Mouse (Mus musculus): ENCODE results near the gene Supt6. TPM values are rescaled to one million over a fixed set of nuclear protein-coding genes. Genes with fewer than 3 reads are reported as not detected.

Gene Supt6
- polyA plus RNA-seq, 1 experiment from 2014 or later = 27.8 TPM

DNA sequence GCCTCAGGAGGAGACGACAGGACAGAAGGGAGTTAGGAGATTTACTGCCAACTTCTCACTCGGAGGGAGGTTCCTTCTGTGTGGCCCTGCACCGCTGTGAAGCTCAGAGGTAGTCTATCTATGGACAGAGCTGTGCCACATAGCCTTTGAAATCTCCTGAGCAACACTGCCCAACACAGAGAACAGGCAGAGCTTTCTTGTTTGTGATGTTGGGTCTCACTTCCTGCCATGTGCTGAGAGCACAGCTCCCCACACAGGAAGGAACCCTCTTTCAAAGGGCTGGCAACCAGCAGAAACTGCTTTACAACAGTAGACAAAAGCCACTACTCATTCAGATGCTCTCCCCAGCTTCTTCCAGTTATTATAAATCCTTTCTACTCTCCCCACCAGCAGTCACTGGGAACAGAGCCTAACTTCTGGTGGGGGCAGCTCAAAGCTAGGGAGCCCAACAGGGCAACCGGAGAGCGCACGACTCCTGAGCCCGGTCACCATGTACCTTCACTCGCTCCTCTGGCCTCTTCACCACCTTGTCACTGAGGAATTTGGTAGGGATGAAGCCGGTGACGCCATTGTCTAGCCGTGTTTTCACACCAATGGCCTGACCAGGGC, 30.0 kb downstream of the Supt6 start:
- no peak overlapping the region for H3K4me3 ChIP-seq (replicated peaks)
- H3K4me2 ChIP-seq (replicated peaks) = no peak overlapping the region
- no peaks in the 10 kb centered on the region for H3K4me1 ChIP-seq
- no peaks in the 10 kb centered on the region for H3K9me3 ChIP-seq (replicated peaks)
- peaks cover 95% of the 10 kb centered on the region for H3K36me3 ChIP-seq
- WGBS = 85% methylated on average over 11 of the region's 11 CpGs
- no peaks in the 10 kb centered on the region for H3K27me3 ChIP-seq
- H3K9ac ChIP-seq = no peak overlapping the region
- no peak for ATAC-seq (ENCODE audit: insufficient number of reproducible peaks, low FRiP score, low TSS enrichment, low read depth)
- no peak overlapping the region for H3K27ac ChIP-seq (replicated peaks)

GRCm38 (mm10) chr11:78213086-78213817, 32.5 kb downstream of the Supt6 start:
- WGBS = 94% methylated on average over 14 of the region's 14 CpGs
- no peak overlapping the region for H3K4me3 ChIP-seq (replicated peaks)
- peaks cover 97% of the 10 kb centered on the region for H3K36me3 ChIP-seq
- no peak overlapping the region for H3K9ac ChIP-seq
- H3K4me1 ChIP-seq = no peaks in the 10 kb centered on the region
- no peak overlapping the region for H3K4me2 ChIP-seq (replicated peaks)
- no peak for ATAC-seq (ENCODE audit: insufficient number of reproducible peaks, low FRiP score, low TSS enrichment, low read depth)
- H3K27me3 ChIP-seq = no peaks in the 10 kb centered on the region
- no peak overlapping the region for H3K27ac ChIP-seq (replicated peaks)
- no peaks in the 10 kb centered on the region for H3K9me3 ChIP-seq (replicated peaks)

- no peak for ATAC-seq (ENCODE audit: insufficient number of reproducible peaks, low FRiP score, low TSS enrichment, low read depth)
- Histone ChIP-seq H3K36me3 (peaks cover 98% of the 10 kb centered on the region), H3K27ac (replicated peaks) (no peak overlapping the region), H3K27me3 (no peaks in the 10 kb centered on the region), H3K9ac (no peak overlapping the region), H3K4me2 (replicated peaks) (no peak overlapping the region), H3K4me3 (replicated peaks) (no peak overlapping the region), H3K9me3 (replicated peaks) (no peaks in the 10 kb centered on the region), H3K4me1 (no peaks in the 10 kb centered on the region)
- WGBS = 82% methylated on average over 5 of the region's 5 CpGs
Measured at GRCm38 (mm10) chr11:78211513-78211912, 34.3 kb downstream of the Supt6 start.

GRCm38 (mm10) chr11:78210615-78211014, 35.2 kb downstream of the Supt6 start:
- Histone ChIP-seq H3K4me2 (replicated peaks) (no peak overlapping the region), H3K27me3 (no peaks in the 10 kb centered on the region), H3K36me3 (peaks cover 98% of the 10 kb centered on the region), H3K4me1 (no peaks in the 10 kb centered on the region), H3K9me3 (replicated peaks) (no peaks in the 10 kb centered on the region), H3K9ac (no peak overlapping the region), H3K4me3 (replicated peaks) (no peak overlapping the region), H3K27ac (replicated peaks) (no peak overlapping the region)
- ATAC-seq (ENCODE audit: insufficient number of reproducible peaks, low FRiP score, low TSS enrichment, low read depth) = no peak
- WGBS = 76% methylated on average over 7 of the region's 7 CpGs

DNA sequence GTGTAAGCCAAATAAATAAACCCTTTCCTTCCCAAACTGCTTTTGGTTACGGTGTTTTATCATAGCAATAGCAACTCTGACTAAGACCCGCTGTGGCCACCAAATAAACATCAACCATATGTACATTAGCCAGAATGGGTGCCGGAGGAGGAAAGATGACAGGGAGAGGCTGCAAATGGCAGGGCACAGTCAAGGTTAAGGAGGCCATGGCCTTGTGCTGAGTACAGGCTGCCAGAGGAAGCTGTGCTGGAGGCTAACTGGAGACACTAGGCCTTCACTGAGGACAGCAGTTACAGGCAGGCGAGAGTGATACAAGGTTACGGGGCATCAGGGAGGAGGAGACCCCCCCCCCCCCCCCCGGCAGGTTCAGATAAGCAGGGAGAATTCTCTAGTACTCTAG, 35.9 kb downstream of the Supt6 start:
- ATAC-seq (ENCODE audit: insufficient number of reproducible peaks, low FRiP score, low TSS enrichment, low read depth) = no peak
- Histone ChIP-seq H3K4me3 (replicated peaks) (no peak overlapping the region), H3K27me3 (no peaks in the 10 kb centered on the region), H3K36me3 (peaks cover 97% of the 10 kb centered on the region), H3K9ac (no peak overlapping the region), H3K4me1 (no peaks in the 10 kb centered on the region), H3K4me2 (replicated peaks) (no peak overlapping the region), H3K9me3 (replicated peaks) (no peaks in the 10 kb centered on the region), H3K27ac (replicated peaks) (no peak overlapping the region)
- WGBS = 85% methylated on average over 6 of the region's 6 CpGs

DNA sequence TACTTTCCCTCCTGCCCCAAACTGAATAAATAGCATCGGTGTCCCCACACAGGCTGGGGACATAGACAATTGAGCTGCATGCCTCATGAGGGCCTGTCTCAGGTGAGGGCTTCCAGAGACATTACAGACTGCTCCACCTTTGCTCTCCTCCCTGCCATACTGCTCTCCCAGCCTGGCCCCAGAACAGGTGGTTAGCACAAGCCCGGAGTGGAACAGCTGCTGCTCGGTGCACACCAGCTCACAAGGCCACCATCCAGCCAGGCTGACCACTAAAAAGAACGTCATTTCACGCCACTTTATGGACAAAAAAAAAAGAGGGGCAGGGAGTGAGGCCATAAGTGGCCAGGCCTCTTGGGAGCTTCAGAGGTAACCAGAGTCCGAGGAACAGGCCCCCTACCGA, 38.6 kb downstream of the Supt6 start:
- H3K27me3 ChIP-seq = no peaks in the 10 kb centered on the region
- no peak overlapping the region for H3K9ac ChIP-seq
- no peaks in the 10 kb centered on the region for H3K9me3 ChIP-seq (replicated peaks)
- no peak for ATAC-seq (ENCODE audit: insufficient number of reproducible peaks, low FRiP score, low TSS enrichment, low read depth)
- no peaks in the 10 kb centered on the region for H3K4me1 ChIP-seq
- no peak overlapping the region for H3K4me3 ChIP-seq (replicated peaks)
- WGBS = 90% methylated on average over 7 of the region's 7 CpGs
- no peak overlapping the region for H3K4me2 ChIP-seq (replicated peaks)
- H3K36me3 ChIP-seq = peaks cover 91% of the 10 kb centered on the region
- no peak overlapping the region for H3K27ac ChIP-seq (replicated peaks)

DNA sequence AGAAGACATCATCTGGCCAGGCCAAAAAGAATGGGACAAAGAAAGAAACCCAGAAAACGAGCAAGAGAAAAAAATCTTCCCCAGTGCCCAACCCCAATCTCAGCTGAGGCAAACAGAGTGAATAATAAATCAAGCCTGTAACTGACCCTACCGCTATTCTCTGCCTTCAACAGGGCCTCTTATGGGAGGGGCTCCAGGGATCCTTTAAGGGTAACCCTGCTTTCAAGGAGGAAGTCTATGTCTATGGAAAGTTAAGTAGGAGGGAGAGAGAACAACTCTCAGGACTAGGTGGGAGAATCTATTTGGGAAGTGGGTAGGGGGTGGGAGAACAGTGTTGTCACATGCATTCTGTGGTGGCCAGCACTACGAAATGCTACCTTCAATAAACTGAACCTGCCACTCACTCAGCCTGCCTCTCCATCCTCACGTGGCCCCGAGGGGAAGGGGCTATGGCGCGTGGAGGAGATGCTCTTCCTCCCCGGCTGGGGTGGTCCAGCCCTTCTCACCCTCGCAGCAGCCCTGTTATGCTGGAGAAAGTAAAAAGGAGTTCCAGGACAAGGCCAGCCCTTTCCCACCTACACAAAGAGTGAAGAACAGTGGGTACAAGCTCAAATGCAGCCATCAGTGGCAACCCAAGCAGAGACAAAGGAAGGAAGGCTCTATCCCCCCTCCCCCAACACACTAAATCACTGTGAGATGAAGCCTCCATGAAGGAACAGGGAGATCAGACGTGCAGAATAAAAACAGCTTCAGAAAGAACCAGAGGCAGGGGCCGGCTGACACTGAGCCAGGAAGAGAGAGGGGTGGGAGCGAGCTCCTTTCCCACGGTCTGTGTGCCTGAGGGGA, 40.2 kb downstream of the Supt6 start:
- H3K4me3 ChIP-seq (replicated peaks) = no peak overlapping the region
- 74% methylated on average over 13 of the region's 13 CpGs for whole genome bisulfite sequencing
- H3K4me1 ChIP-seq = no peaks in the 10 kb centered on the region
- H3K9ac ChIP-seq = no peak overlapping the region
- H3K27ac ChIP-seq (replicated peaks) = no peak overlapping the region
- ATAC-seq (ENCODE audit: insufficient number of reproducible peaks, low FRiP score, low TSS enrichment, low read depth) = no peak
- H3K27me3 ChIP-seq = no peaks in the 10 kb centered on the region
- peaks cover 76% of the 10 kb centered on the region for H3K36me3 ChIP-seq
- H3K9me3 ChIP-seq (replicated peaks) = no peaks in the 10 kb centered on the region
- H3K4me2 ChIP-seq (replicated peaks) = no peak overlapping the region

GRCm38 (mm10) chr11:78204287-78204686, 41.5 kb downstream of the Supt6 start:
- no peak overlapping the region for H3K4me3 ChIP-seq (replicated peaks)
- H3K4me1 ChIP-seq = no peaks in the 10 kb centered on the region
- no peak for ATAC-seq (ENCODE audit: insufficient number of reproducible peaks, low FRiP score, low TSS enrichment, low read depth)
- no peak overlapping the region for H3K4me2 ChIP-seq (replicated peaks)
- WGBS = 78% methylated on average over 6 of the region's 6 CpGs
- H3K27me3 ChIP-seq = no peaks in the 10 kb centered on the region
- H3K36me3 ChIP-seq = peaks cover 63% of the 10 kb centered on the region
- no peak overlapping the region for H3K27ac ChIP-seq (replicated peaks)
- no peak overlapping the region for H3K9ac ChIP-seq
- no peaks in the 10 kb centered on the region for H3K9me3 ChIP-seq (replicated peaks)

- H3K4me3 ChIP-seq (replicated peaks) = no peak overlapping the region
- peaks cover 44% of the 10 kb centered on the region for H3K36me3 ChIP-seq
- ATAC-seq (ENCODE audit: insufficient number of reproducible peaks, low FRiP score, low TSS enrichment, low read depth) = no peak
- WGBS = 92% methylated on average over 3 of the region's 3 CpGs
- H3K9me3 ChIP-seq (replicated peaks) = no peaks in the 10 kb centered on the region
- no peak overlapping the region for H3K27ac ChIP-seq (replicated peaks)
- no peak overlapping the region for H3K9ac ChIP-seq
- no peaks in the 10 kb centered on the region for H3K27me3 ChIP-seq
- no peaks in the 10 kb centered on the region for H3K4me1 ChIP-seq
- no peak overlapping the region for H3K4me2 ChIP-seq (replicated peaks)
Measured at GRCm38 (mm10) chr11:78202372-78202771, 43.4 kb downstream of the Supt6 start.

DNA sequence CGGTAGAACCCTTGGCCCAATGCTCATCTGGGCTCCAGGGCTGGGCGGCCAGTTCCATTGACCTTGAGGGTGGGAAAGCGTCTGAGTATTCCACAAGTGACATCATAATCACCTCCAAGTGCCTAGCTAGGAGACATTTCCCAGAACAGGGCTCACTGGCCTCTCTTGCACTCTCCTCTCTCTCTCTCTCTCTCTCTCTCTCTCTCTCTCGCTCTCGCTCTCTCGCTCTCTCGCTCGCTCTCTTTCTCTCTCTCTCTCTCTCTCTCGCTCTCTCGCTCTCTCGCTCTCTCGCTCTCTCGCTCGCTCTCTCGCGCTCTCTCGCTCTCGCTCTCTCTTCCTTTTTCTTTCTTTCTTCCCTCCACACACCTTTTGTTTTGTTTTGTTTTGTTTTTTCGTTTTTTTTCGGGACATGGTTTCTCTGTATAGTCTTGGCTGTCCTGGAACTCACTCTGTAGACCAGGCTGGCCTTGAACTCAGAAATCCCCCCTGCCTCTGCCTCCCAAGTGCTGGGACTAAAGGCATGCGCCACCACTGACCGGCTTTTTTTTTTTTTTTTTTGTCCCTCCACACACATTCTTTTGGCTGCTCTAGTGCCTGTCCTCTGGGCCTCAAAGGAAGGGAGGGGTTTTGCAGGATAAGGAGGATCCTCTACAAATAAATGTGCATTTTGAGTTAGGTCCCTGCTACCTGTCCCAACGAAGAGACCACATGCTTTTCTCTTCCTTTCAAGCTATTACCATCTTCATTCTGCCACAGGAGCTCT, 50.5 kb downstream of the Supt6 start:
- Histone ChIP-seq H3K4me2 (replicated peaks) (peak overlapping the region; percentile 81), H3K27me3 (no peaks in the 10 kb centered on the region), H3K9me3 (replicated peaks) (no peaks in the 10 kb centered on the region), H3K4me1 (peaks cover 16% of the 10 kb centered on the region), H3K36me3 (peaks cover 29% of the 10 kb centered on the region), H3K9ac (0 out of 2 replicates have a peak overlapping the region, but pooled peaks have one; percentile 9), H3K27ac (replicated peaks) (peak overlapping the region; percentile 49; the same call in 1 of the 2 replicates), H3K4me3 (replicated peaks) (peak overlapping the region; percentile 55)
- no peak for ATAC-seq (ENCODE audit: insufficient number of reproducible peaks, low FRiP score, low TSS enrichment, low read depth)
- WGBS = 55% methylated on average over 23 of the region's 23 CpGs
